Comparison of ENCODE assay signal across 8 mouse cellular contexts in the genomic region with DNA sequence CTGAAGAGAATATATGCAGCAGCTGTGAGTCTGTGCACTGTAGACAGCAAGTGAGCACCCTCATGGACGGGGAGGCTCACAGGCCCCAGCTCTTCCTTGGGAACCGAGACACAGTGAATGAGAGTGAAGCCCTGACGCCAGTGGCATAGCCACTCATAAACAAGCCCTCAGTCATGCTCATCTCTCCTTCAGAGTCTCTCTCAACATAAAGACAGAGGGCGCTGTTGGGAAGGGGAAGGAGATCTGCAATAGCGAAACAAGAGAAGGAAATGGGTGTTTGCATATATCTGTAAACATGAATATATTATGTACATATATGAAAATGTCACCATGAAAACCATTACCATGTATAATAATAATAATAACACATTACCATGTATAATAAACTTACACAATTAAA. TPM values are rescaled to one million over a fixed set of nuclear protein-coding genes. Genes with fewer than 3 reads are reported as not detected.
DNase-seq lines count a peak whose midpoint lies in the region; ATAC-seq and TF ChIP-seq lines count a peak whose summit lies in the region.

No protein-coding gene starts in this region.

- no peak for TF ChIP-seq EP300 in heart, adult 2 months (IDR thresholded peaks at IDR 0.05; ENCODE audit: insufficient read depth, low read depth, low read length)
- no peak for TF ChIP-seq EP300 in CH12.LX (IDR thresholded peaks at IDR 0.05; ENCODE audit: low read length)

- no peak for TF ChIP-seq POLR2A in heart, adult 2 months (IDR thresholded peaks at IDR 0.05; ENCODE audit: insufficient read depth, low read depth, low read length)
- TF ChIP-seq POLR2A in CH12.LX (IDR thresholded peaks at IDR 0.05; ENCODE audit: low read depth, low read length) = no peak
- no peak for TF ChIP-seq POLR2A in cortical plate, adult 2 months (IDR thresholded peaks at IDR 0.05; ENCODE audit: extremely low read depth, insufficient read depth, low read length)

- H3K4me3 ChIP-seq in heart, adult 2 months = no peak overlapping the region
- H3K4me3 ChIP-seq in heart, embryonic 10.5 days = no peak overlapping the region
- H3K4me3 ChIP-seq in CH12.LX (replicated peaks in 1 of 3; ENCODE audit: low read depth in 2 of 3, low read length in 2 of 3, poor library complexity in 1 of 3) = no peak overlapping the region
- H3K4me3 ChIP-seq in cortical plate, adult 2 months (ENCODE audit: insufficient read depth, low read length) = no peak overlapping the region
- H3K4me3 ChIP-seq in hindbrain, embryonic 10.5 days = no peak overlapping the region

- intact Hi-C loops in heart, adult 2 months (cut with DNase I) = no loop called here

- peak; percentile 62 for TF ChIP-seq CTCF in heart, adult 2 months (IDR thresholded peaks at IDR 0.05)
- peak in 1 of 2 experiments; percentile 56; a peak in 2 of 4 replicates for TF ChIP-seq CTCF in CH12.LX (conservative IDR thresholded peaks at IDR 0.05 in 1 of 2, IDR thresholded peaks at IDR 0.05 in 1 of 2; ENCODE audit: low read depth in 2 of 2, low read length in 2 of 2)
- peak; percentile 42; the same call in 1 of the 2 replicates for TF ChIP-seq CTCF in cortical plate, adult 2 months (IDR thresholded peaks at IDR 0.05; ENCODE audit: extremely low read depth, insufficient read depth, low read length)

- peaks cover 2% of the 10 kb centered on the region; the same call in 1 of the 2 replicates for H3K79me2 ChIP-seq in heart, adult 2 months (replicated peaks; ENCODE audit: control insufficient read depth, insufficient read depth, low read length)
- H3K79me2 ChIP-seq in CH12.LX (replicated peaks; ENCODE audit: control insufficient read depth, extremely low read depth, insufficient read depth, poor library complexity, severe bottlenecking) = 0 out of 2 replicates have a peak, but pooled peaks cover 2% of the 10 kb centered on the region

- H3K4me2 ChIP-seq in CH12.LX (ENCODE audit: insufficient read depth, low read depth, poor library complexity, severe bottlenecking) = no peak overlapping the region

- H3K9me3 ChIP-seq in heart, embryonic 10.5 days = no peaks in the 10 kb centered on the region
- peaks cover 15% of the 10 kb centered on the region for H3K9me3 ChIP-seq in CH12.LX (replicated peaks; ENCODE audit: low read length)
- no peaks in the 10 kb centered on the region for H3K9me3 ChIP-seq in hindbrain, embryonic 10.5 days

- no peak overlapping the region for H3K9ac ChIP-seq in heart, adult 2 months (ENCODE audit: low read depth, low read length)
- no peak overlapping the region for H3K9ac ChIP-seq in CH12.LX (ENCODE audit: insufficient read depth, low read depth)

- peak; percentile 98 for ATAC-seq in megakaryocyte, adult 5-6 weeks (ENCODE audit: poor library complexity, severe bottlenecking)

- no peak for DNase-seq in heart, adult 2 months
- DNase-seq in heart, embryonic 10.5 days (ENCODE audit: low spot score) = no peak
- peak; percentile 52 for DNase-seq in CH12.LX (ENCODE audit: extremely low read depth)
- no peak for DNase-seq in layer of hippocampus, adult 18-20 months (ENCODE audit: low spot score in 2 of 2)
- DNase-seq in gastrocnemius, postnatal 10 days = no peak
- DNase-seq in hindbrain, embryonic 10.5 days (ENCODE audit: low spot score) = no peak

- dilution Hi-C loops in CH12.LX (cut with MboI; ENCODE audit: extremely low pct_ligation_motif_present, extremely low pct_unique_long_range_greater_than_20kb, low sequenced_read_pairs) = no loop called here

- no peaks in the 10 kb centered on the region for H3K27me3 ChIP-seq in heart, adult 2 months (ENCODE audit: control insufficient read depth, insufficient read depth, low read length)
- H3K27me3 ChIP-seq in heart, embryonic 10.5 days (ENCODE audit: insufficient read depth, poor library complexity, severe bottlenecking) = no peaks in the 10 kb centered on the region
- no peaks in the 10 kb centered on the region for H3K27me3 ChIP-seq in CH12.LX (replicated peaks)
- H3K27me3 ChIP-seq in hindbrain, embryonic 10.5 days (ENCODE audit: insufficient read depth, poor library complexity, severe bottlenecking) = no peaks in the 10 kb centered on the region

- in situ Hi-C loops in CH12.LX (cut with MboI; ENCODE audit: low pct_ligation_motif_present, low pct_unique_long_range_greater_than_20kb, low sequenced_read_pairs) = no loop called here

- no peaks in the 10 kb centered on the region for H3K4me1 ChIP-seq in heart, adult 2 months (ENCODE audit: control insufficient read depth, insufficient read depth, low read length)
- no peaks in the 10 kb centered on the region for H3K4me1 ChIP-seq in heart, embryonic 10.5 days
- peaks cover 0 to 11% of the 10 kb centered on the region in 2 experiments; a peak in 1 of 4 replicates for H3K4me1 ChIP-seq in CH12.LX (ENCODE audit: control insufficient read depth in 1 of 2, insufficient read depth in 2 of 2)
- no peaks in the 10 kb centered on the region for H3K4me1 ChIP-seq in cortical plate, adult 2 months (ENCODE audit: control insufficient read depth, insufficient read depth, low read length)
- H3K4me1 ChIP-seq in hindbrain, embryonic 10.5 days (replicated peaks) = no peaks in the 10 kb centered on the region

- peak; percentile 43 for TF ChIP-seq RAD21 in CH12.LX (IDR thresholded peaks at IDR 0.05; ENCODE audit: low read depth, low read length)

- 59% methylated on average over 5 of the region's 5 CpGs for WGBS in heart, adult 2 months
- WGBS in heart, embryonic 10.5 days = 86% methylated on average over 5 of the region's 5 CpGs
- 80% methylated on average over 5 of the region's 5 CpGs for WGBS in hindbrain, embryonic 10.5 days

- H3K27ac ChIP-seq in heart, adult 2 months = no peak overlapping the region
- no peak overlapping the region for H3K27ac ChIP-seq in heart, embryonic 10.5 days
- no peak overlapping the region for H3K27ac ChIP-seq in CH12.LX (ENCODE audit: insufficient read depth, low read depth)
- no peak overlapping the region for H3K27ac ChIP-seq in cortical plate, adult 2 months (ENCODE audit: insufficient read depth, low read length)
- H3K27ac ChIP-seq in hindbrain, embryonic 10.5 days = no peak overlapping the region

- H3K36me3 ChIP-seq in heart, adult 2 months (ENCODE audit: control insufficient read depth, insufficient read depth, low read length) = 0 out of 2 replicates have a peak, but pooled peaks cover 1% of the 10 kb centered on the region
- H3K36me3 ChIP-seq in heart, embryonic 10.5 days = peaks cover 95% of the 10 kb centered on the region
- peaks cover 67 to 93% of the 10 kb centered on the region in 2 experiments for H3K36me3 ChIP-seq in CH12.LX (replicated peaks in 1 of 2; ENCODE audit: control insufficient read depth in 1 of 2, insufficient read depth in 1 of 2, low read length in 1 of 2)
- H3K36me3 ChIP-seq in hindbrain, embryonic 10.5 days = peaks cover 100% of the 10 kb centered on the region

RNA-seq across cellular contexts. Expression of a gene that starts 10.6 kb away (rescaled TPM):
- 10 to 100 TPM; 74.8 to 80.2 TPM for total RNA-seq in heart, adult 2 months (2021)
- polyA plus RNA-seq in heart, adult 2 months (2012; rRNA removed) = 4.0 and 5.6 TPM in 2 replicates
- polyA plus RNA-seq in heart, embryonic 10.5 days (2016; fragmentation: Nextera tagmentation; extraction: Ambion mirVana) = 19.8 and 24.1 TPM in 2 replicates
- total RNA-seq in CH12.LX (2012; rRNA removed) = 173 and 243 TPM in 2 replicates
- 33.9 and 49.0 TPM in 2 replicates for total RNA-seq in CH12.LX (2014; rRNA removed)
- polyA plus RNA-seq in CH12.LX (2012; ENCODE audit: insufficient read length, low read depth) = 8.3 and 8.8 TPM in 2 replicates
- 25.6 and 37.8 TPM in 2 replicates for polyA plus RNA-seq in cortical plate, adult 2 months (2012; rRNA removed)
- total RNA-seq in megakaryocyte, adult 5-6 weeks (2015) = 167 and 180 TPM in 2 replicates
- 10.7 and 21.5 TPM in 2 replicates for total RNA-seq in megakaryocyte, adult 5-6 weeks (2017)
- 10 to 100 TPM; 44.9 to 58.8 TPM for total RNA-seq in layer of hippocampus, adult 18-20 months (2021)
- 10 to 100 TPM; 54.2 to 56.0 TPM for total RNA-seq in gastrocnemius, postnatal 10 days (2021)
- polyA plus RNA-seq in hindbrain, embryonic 10.5 days (2016; fragmentation: Nextera tagmentation; extraction: Ambion mirVana) = 21.3 and 31.3 TPM in 2 replicates

RNA-seq across cellular contexts. Expression of a gene that starts 17.4 kb away (rescaled TPM):
- total RNA-seq in heart, adult 2 months (2021) = under 1 TPM; 0.16 to 0.52 TPM
- 0.23 TPM in 1 of 2 replicates, not detected in the other for polyA plus RNA-seq in heart, adult 2 months (2012; rRNA removed)
- polyA plus RNA-seq in heart, embryonic 10.5 days (2016; fragmentation: Nextera tagmentation; extraction: Ambion mirVana) = 35.1 and 44.7 TPM in 2 replicates
- 14.7 and 17.6 TPM in 2 replicates for total RNA-seq in CH12.LX (2012; rRNA removed)
- 40.2 and 45.5 TPM in 2 replicates for total RNA-seq in CH12.LX (2014; rRNA removed)
- 35.3 and 46.3 TPM in 2 replicates for polyA plus RNA-seq in CH12.LX (2012; ENCODE audit: insufficient read length, low read depth)
- 0.62 and 0.67 TPM in 2 replicates for polyA plus RNA-seq in cortical plate, adult 2 months (2012; rRNA removed)
- total RNA-seq in megakaryocyte, adult 5-6 weeks (2015) = 25.5 and 28.3 TPM in 2 replicates
- total RNA-seq in megakaryocyte, adult 5-6 weeks (2017) = 26.8 and 36.1 TPM in 2 replicates
- under 1 TPM; 0.32 to 0.58 TPM for total RNA-seq in layer of hippocampus, adult 18-20 months (2021)
- total RNA-seq in gastrocnemius, postnatal 10 days (2021) = 1 to 10 TPM; 2.3 to 3.0 TPM
- polyA plus RNA-seq in hindbrain, embryonic 10.5 days (2016; fragmentation: Nextera tagmentation; extraction: Ambion mirVana) = 43.7 and 51.5 TPM in 2 replicates

RNA-seq across cellular contexts. Expression of a gene that starts 17.5 kb away (rescaled TPM):
- 10 to 100 TPM; 57.1 to 72.2 TPM for total RNA-seq in heart, adult 2 months (2021)
- polyA plus RNA-seq in heart, adult 2 months (2012; rRNA removed) = 42.0 and 45.2 TPM in 2 replicates
- polyA plus RNA-seq in heart, embryonic 10.5 days (2016; fragmentation: Nextera tagmentation; extraction: Ambion mirVana) = 150 and 155 TPM in 2 replicates
- 183 and 184 TPM in 2 replicates for total RNA-seq in CH12.LX (2012; rRNA removed)
- total RNA-seq in CH12.LX (2014; rRNA removed) = 112 and 123 TPM in 2 replicates
- 170 and 176 TPM in 2 replicates for polyA plus RNA-seq in CH12.LX (2012; ENCODE audit: insufficient read length, low read depth)
- 61.4 and 65.6 TPM in 2 replicates for polyA plus RNA-seq in cortical plate, adult 2 months (2012; rRNA removed)
- total RNA-seq in megakaryocyte, adult 5-6 weeks (2015) = 73.9 and 78.7 TPM in 2 replicates
- total RNA-seq in megakaryocyte, adult 5-6 weeks (2017) = 63.7 and 73.2 TPM in 2 replicates
- 10 to 100 TPM; 64.5 to 72.0 TPM for total RNA-seq in layer of hippocampus, adult 18-20 months (2021)
- 10 to 100 TPM; 65.1 to 77.2 TPM for total RNA-seq in gastrocnemius, postnatal 10 days (2021)
- polyA plus RNA-seq in hindbrain, embryonic 10.5 days (2016; fragmentation: Nextera tagmentation; extraction: Ambion mirVana) = 159 and 161 TPM in 2 replicates

RNA-seq across cellular contexts. Expression of a gene that starts 50.4 kb away (rescaled TPM):
- 10 to 100 TPM; 30.1 to 31.2 TPM for total RNA-seq in heart, adult 2 months (2021)
- 18.6 and 22.8 TPM in 2 replicates for polyA plus RNA-seq in heart, adult 2 months (2012; rRNA removed)
- 19.6 and 25.0 TPM in 2 replicates for polyA plus RNA-seq in heart, embryonic 10.5 days (2016; fragmentation: Nextera tagmentation; extraction: Ambion mirVana)
- total RNA-seq in CH12.LX (2012; rRNA removed) (1.5 TPM in 2 replicates), CH12.LX (2014; rRNA removed) (0.96 and 4.0 TPM in 2 replicates)
- 0.64 and 1.1 TPM in 2 replicates for polyA plus RNA-seq in CH12.LX (2012; ENCODE audit: insufficient read length, low read depth)
- polyA plus RNA-seq in cortical plate, adult 2 months (2012; rRNA removed) = 14.4 and 16.7 TPM in 2 replicates
- 35.0 and 39.1 TPM in 2 replicates for total RNA-seq in megakaryocyte, adult 5-6 weeks (2015)
- total RNA-seq in megakaryocyte, adult 5-6 weeks (2017) = 33.8 and 34.4 TPM in 2 replicates
- 10 to 100 TPM; 52.7 to 54.4 TPM for total RNA-seq in layer of hippocampus, adult 18-20 months (2021)
- 10 to 100 TPM; 21.7 to 26.7 TPM for total RNA-seq in gastrocnemius, postnatal 10 days (2021)
- 16.1 and 17.5 TPM in 2 replicates for polyA plus RNA-seq in hindbrain, embryonic 10.5 days (2016; fragmentation: Nextera tagmentation; extraction: Ambion mirVana)
